Mouse (Mus musculus): ENCODE measurements around the gene Gas2. TPM values are rescaled to one million over a fixed set of nuclear protein-coding genes. Genes with fewer than 3 reads are reported as not detected.

Gene Gas2
- total RNA-seq, 2 experiments from 2014 or later = 13.7 to 17.3 TPM

GRCm38 (mm10) chr7:51955424-51956041, 93.7 kb downstream of the Gas2 start:
- intact Hi-C loops (cut with DNase I) = no loop called here
- no peak for DNase-seq (ENCODE audit: low spot score in 2 of 2)

- DNase-seq (ENCODE audit: low spot score in 2 of 2) = no peak
- intact Hi-C loops (cut with DNase I) = no loop called here
Observed at GRCm38 (mm10) chr7:51957766-51958165, 96.0 kb downstream of the Gas2 start.

DNA sequence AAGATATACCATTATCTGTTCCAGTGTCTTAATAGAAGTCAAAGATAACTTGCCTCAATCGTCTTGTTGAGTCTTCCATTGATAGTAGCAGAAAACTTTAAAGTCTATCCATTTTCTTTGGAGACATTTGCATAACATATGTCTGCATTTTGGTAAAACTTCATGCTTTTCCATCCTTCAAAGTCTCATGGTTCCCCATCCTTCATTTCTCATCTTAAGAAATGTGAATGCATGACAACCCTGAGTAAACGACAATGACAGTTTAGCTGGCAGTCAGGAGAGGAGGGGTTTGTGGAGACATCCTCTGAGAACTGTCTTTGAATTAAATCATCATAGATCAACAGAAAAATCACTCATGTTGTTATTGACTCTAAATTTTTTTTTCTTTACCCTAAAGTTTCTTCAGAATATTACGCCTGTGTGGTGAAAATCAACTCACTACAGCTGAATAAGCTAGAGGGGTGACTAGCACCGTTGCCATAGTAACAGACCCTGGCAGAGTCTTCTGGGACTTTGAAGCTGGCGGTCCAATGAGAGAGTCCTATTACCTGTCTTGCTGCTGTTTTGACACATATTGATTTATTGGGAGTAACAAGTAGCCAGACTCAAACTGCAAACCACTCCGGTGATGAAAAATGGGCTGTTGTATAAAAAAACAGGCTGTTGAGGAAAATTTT, 99.0 kb downstream of the Gas2 start:
- no peak for DNase-seq (ENCODE audit: low spot score in 2 of 2)
- intact Hi-C loops (cut with DNase I) = loop anchor here (5.0 kb wide), 1 partner anchor 84 kb away; no protein-coding TSS in a partner anchor

- DNase-seq (ENCODE audit: low spot score in 2 of 2) = no peak
- intact Hi-C loops (cut with DNase I) = loop anchor here (5.0 kb wide), 1 partner anchor 85 kb away; no protein-coding TSS in a partner anchor
Observed at GRCm38 (mm10) chr7:51962219-51962952, 100.6 kb downstream of the Gas2 start.

- no peak for DNase-seq (ENCODE audit: low spot score in 2 of 2)
- intact Hi-C loops (cut with DNase I) = loop anchor here (5.0 kb wide), 1 partner anchor 87 kb away; no protein-coding TSS in a partner anchor
Observed at GRCm38 (mm10) chr7:51964681-51965080, 102.9 kb downstream of the Gas2 start.

GRCm38 (mm10) chr7:51967581-51967980, 105.8 kb downstream of the Gas2 start:
- intact Hi-C loops (cut with DNase I) = no loop called here

GRCm38 (mm10) chr7:51969379-51969778, 107.6 kb downstream of the Gas2 start:
- intact Hi-C loops (cut with DNase I) = no loop called here
- DNase-seq (ENCODE audit: low spot score in 2 of 2) = no peak

More at GRCm38 (mm10) chr7:51967581-51967980, 105.8 kb downstream of the Gas2 start:
- DNase-seq (ENCODE audit: low spot score in 2 of 2) = no peak

DNA sequence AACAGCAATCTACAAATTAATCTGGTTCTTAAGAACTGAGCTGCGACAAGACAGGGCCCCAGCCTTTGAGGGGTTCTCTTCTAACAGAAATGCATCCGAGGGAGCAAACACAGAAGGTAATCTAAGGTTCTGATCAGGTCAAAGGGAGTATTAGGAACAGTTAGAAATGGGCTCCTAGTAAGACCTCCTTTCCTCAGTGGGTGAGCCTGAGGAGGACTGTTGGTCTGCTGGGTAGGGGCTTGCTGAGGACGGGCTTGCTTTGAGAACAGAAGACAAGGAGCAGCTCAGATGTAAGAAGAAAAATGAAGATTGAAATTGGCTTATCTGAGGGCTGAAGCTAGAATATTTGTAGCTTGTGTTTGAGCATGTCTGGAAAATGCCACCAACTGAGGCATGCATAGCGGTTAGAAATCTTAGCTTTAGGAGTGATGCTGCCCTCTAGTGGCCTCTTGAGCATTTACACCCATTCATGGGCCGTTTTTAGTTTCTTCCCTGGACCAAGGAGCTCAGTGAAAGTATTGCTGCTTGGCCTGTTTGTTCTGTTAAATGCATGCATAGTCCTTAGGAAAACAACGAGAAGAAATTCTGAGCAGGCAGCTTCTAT, 110.5 kb downstream of the Gas2 start:
- peak; percentile 60 to 74 for DNase-seq (ENCODE audit: low spot score in 2 of 2)
- intact Hi-C loops (cut with DNase I) = loop anchor here (2.0 to 5.0 kb wide), 2 partner anchors 110 to 354 kb away; partner anchors contain the start of genes Fancf and Gas2

- intact Hi-C loops (cut with DNase I) = loop anchor here (2.0 to 5.0 kb wide), 2 partner anchors 111 to 354 kb away; partner anchors contain the start of genes Fancf and Gas2
- no peak for DNase-seq (ENCODE audit: low spot score in 2 of 2)
Observed at GRCm38 (mm10) chr7:51973091-51973490, 111.3 kb downstream of the Gas2 start.

- intact Hi-C loops (cut with DNase I) = loop anchor here (2.0 to 5.0 kb wide), 2 partner anchors 111 to 355 kb away; partner anchors contain the start of genes Fancf and Gas2
- no peak for DNase-seq (ENCODE audit: low spot score in 2 of 2)
Observed at GRCm38 (mm10) chr7:51973526-51973925, 111.7 kb downstream of the Gas2 start.

DNA sequence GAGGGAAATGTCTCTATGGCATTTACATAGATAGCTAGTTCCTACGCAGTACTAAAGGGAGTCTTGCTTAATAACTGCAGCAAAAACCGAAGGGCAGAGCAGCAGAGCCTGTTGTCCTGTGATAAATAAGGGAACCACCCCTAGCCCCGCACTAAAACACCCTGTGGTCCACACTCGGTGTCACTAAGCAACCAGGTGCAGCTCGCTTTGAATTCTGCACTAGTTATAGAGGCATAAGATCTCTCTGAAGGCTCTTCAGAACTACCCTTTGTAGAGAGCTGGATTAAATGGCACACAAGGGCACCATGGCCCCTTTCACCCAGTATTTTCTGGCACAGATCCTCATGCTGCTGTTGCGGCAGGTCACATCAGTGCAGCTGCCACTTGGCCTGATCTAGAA, 113.4 kb downstream of the Gas2 start:
- intact Hi-C loops (cut with DNase I) = loop anchor here (5.0 kb wide), 1 partner anchor 473 kb away; no protein-coding TSS in a partner anchor

DNA sequence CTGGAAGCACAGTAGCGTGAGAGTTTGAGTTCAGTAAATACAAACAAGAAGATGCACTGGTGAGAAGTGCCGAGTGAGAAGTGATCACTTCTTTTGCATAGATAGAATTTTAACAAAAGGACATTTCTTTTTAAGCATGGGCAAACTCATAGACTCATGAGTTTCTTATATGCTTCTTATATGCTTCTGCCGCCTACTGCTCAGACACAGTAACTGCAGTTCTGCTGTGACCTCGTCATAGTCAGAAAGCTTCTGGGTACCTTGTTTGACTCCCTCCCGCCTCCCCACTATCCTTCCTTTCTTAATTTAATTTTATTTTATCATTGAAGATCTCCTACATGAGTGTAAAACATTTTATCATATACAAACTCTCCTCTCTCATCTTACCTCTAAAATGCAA, 117.5 kb downstream of the Gas2 start:
- intact Hi-C loops (cut with DNase I) = loop anchor here (5.0 kb wide), 1 partner anchor 477 kb away; no protein-coding TSS in a partner anchor
- DNase-seq (ENCODE audit: low spot score in 2 of 2) = peak in 1 of 2 experiments; percentile 35

More for the DNA sequence above, 113.4 kb downstream of the Gas2 start:
- DNase-seq (ENCODE audit: low spot score in 2 of 2) = no peak

DNA sequence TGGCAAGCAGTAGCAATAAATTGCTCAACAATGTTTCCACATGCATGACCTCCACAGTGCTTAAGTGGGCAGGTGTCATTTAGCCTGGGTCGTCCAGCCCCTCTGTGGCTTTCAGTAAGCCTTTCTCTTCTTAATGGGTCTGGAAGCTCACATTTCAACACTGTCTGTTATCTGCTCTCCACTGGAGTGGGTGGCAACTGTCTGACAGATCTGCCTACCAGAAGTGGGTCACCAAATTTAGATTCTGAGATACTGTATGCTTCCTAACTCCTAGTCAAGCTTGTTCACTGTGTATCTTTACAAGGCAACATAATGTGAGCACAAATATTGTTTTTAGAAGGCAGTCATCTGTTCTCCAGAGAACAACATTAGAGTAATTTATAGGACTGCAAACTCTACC, 120.5 kb downstream of the Gas2 start:
- DNase-seq (ENCODE audit: low spot score in 2 of 2) = peak; percentile 37 to 64
- intact Hi-C loops (cut with DNase I) = no loop called here

GRCm38 (mm10) chr7:51985763-51986162, 123.9 kb downstream of the Gas2 start:
- intact Hi-C loops (cut with DNase I) = no loop called here
- DNase-seq (ENCODE audit: low spot score in 2 of 2) = peak; percentile 23 to 56

DNA sequence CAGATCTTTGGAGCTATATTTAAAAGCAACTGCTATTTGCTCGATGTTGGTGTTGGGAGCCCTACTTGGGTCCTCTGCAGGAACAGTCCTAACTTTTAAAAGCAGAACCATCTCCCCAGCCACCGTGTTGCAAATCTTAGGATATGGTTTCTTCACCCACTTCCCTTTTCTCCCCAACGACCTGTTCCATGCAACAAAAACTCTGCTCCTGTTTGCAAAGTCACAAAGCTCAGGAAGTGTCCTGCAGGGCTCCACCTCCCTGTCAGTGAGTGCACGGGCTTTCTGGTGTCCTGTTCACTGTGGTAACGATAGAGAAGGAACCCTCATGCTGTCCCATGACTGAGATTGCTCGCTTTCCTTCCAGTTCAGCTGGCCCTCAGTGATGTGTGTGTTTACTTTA, 125.1 kb downstream of the Gas2 start:
- intact Hi-C loops (cut with DNase I) = no loop called here
- DNase-seq (ENCODE audit: low spot score in 2 of 2) = no peak

GRCm38 (mm10) chr7:51991020-51991419, 129.2 kb downstream of the Gas2 start:
- intact Hi-C loops (cut with DNase I) = no loop called here
- no peak for DNase-seq (ENCODE audit: low spot score in 2 of 2)

DNA sequence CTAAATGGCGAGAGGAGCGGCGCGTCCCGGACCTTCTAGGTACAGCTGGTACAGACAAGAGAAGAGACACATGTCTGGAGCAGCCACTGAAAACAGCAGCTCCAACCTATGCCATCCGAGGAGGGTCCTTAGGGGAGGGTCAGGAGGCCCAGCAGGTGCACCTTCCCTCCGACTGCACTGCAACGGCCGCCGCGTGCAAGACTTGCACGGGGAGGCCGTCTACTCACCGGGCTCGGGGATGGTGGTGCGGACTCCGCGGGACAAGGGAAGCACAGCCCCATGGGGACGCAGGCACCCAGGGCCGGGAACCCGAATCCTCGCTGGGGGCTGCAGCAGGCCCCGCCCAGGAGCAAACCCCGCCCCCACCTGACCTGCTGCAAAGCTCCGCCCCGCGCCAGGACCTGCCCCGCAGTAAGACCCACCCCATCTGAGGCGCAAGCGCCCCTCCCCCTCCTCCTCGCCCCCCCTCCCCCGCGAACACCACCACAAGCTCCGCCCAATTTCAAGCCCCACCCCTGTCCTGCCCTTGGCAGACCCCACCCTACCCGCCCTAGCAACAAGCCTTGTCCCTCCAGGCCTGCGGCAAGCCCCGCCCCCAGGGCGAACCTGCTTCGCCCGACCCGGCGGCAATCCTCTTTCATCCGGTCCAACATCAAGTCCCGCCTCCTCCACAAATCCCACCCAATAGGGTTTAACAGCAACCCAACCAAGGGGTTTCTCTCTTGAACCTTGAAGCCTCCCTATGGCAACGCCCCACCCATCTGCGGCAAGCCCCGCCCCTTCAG, 143.9 kb downstream of the Gas2 start, which contains the start of gene Svip:
Gene Svip, minus strand, starts transcription at position 508 of the 785 bp plus-strand sequence.
- peak; percentile 92 to 98 for DNase-seq (ENCODE audit: low spot score in 2 of 2)
- intact Hi-C loops (cut with DNase I) = no loop called here

- intact Hi-C loops (cut with DNase I) = no loop called here
- no peak for DNase-seq (ENCODE audit: low spot score in 2 of 2)
Observed at GRCm38 (mm10) chr7:52006296-52006630, 144.4 kb downstream of the Gas2 start.

DNA sequence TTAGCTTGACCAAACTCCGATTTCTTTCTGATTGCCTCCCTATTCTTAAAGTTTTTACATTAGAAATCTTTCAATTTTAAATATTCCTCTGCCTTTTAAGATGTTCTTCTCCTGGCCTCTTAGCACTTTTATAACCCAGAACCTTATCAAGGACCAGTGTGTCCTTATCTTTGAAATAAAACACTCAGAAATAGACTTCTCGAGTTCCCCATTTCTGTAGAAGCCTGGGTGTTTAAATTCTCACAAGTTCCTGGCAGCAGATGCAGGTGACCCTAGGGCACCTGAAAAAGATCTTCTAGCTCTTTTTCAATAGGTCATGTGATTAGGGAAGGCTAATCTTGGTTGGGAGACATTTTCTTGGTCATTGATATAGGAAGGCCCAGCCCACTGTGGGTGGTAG, 145.3 kb downstream of the Gas2 start:
- no peak for DNase-seq (ENCODE audit: low spot score in 2 of 2)
- intact Hi-C loops (cut with DNase I) = no loop called here

Measured in left cerebral cortex, postnatal 14 days (tissue).